Mouse (Mus musculus): ENCODE data around the gene Ppp3ca. TPM values are rescaled to one million over a fixed set of nuclear protein-coding genes. Genes with fewer than 3 reads are reported as not detected.

Gene Ppp3ca
- 72.6 and 87.3 TPM in 2 replicates for polyA plus RNA-seq (2015; fragmentation: Nextera tagmentation; extraction: Ambion mirVana)

GRCm38 (mm10) chr3:136670110-136670359 is at the start of gene Ppp3ca:
Ppp3ca (plus strand) TSS chr3:136670124.

Small RNA genes lying within 50 kb of the gene (microRNA-seq; reads per million reads assigned to microRNA genes)
- not detected for gene Gm44327
